Mouse (Mus musculus) liver, adult 2 months (tissue): ENCODE measurements around the gene Cib2.

ENCODE experiments used
- CTCF ChIP-seq: fragments of 200-500 bp; IDR thresholded peaks from 2 replicates; pipeline ENCODE4 v1.5.1; 2011; ENCODE audit warnings: low read depth, low read length, control low read depth
- POLR2A ChIP-seq: fragments of 200-500 bp; IDR thresholded peaks from 2 replicates; pipeline ENCODE4 v1.6.1; 2011; ENCODE audit warnings: low read length, control low read depth; ENCODE audit not compliant: insufficient read depth; ENCODE audit errors: extremely low read depth

DNA sequence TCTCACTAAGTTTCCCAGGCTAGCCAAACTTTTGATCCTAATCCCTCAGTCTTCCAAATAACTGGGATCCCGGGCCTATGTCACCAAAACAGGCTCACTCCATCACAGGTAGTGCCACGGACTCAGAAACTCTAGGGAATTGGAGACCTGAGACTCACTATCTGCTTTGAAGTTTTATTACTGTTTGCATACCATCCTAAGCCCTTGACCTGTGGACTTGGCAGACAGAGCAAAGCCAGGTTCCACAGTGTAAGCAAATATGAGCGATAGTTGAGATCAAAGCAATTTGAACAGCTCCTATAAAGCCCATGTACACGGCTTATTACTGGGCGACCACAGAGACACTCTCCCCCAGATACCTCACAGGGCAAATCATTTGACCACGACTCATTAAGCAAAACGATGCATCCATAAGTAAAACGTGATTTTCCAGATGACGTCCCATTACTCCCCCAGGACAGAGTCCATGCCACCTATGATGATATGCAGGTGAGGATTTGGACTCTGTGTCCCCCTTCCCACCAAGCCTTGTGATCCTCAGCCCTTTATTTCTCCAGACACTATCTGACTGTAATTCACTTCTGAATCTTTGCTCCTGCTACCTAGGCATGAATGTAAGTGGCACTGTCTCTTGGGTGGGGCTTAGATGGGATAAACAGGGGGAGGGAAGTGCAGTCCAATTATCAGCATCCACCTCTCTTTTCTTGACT is 11.3 kb upstream of the Cib2 start:
- TF ChIP-seq CTCF (no peak), POLR2A (no peak)
